Mouse (Mus musculus) liver, embryonic 12.5 days (tissue): ENCODE measurements around the gene A630095N17Rik. TPM values are rescaled to one million over a fixed set of nuclear protein-coding genes. Genes with fewer than 3 reads are reported as not detected.
"Not testable (repeated sequence)": the region's sequence is repeated elsewhere in the genome, so short reads cannot be mapped to it uniquely, and the experiment has no call there.

Experiments used
- ATAC-seq: fragments of 200-750 bp; cut with Nextera tagmentation; 2 replicates; pipeline ENCODE4 v1.8.0; 2017; ENCODE audit warnings: moderate number of reproducible peaks, mild to moderate bottlenecking, moderate library complexity
- H3K27ac ChIP-seq: fragments of 300-500 bp; sonication (generic); 2 replicates; pipeline ENCODE4 v1.5.1; 2016; ENCODE audit warnings: mild to moderate bottlenecking
- H3K27me3 ChIP-seq: fragments of 300-500 bp; sonication (generic); replicated peaks from 2 replicates; pipeline ENCODE4 v1.6.1; 2016; ENCODE audit warnings: mild to moderate bottlenecking, moderate library complexity
- H3K36me3 ChIP-seq: fragments of 300-500 bp; sonication (generic); 2 replicates; pipeline ENCODE4 v1.6.1; 2016; ENCODE audit warnings: mild to moderate bottlenecking, moderate library complexity
- H3K4me1 ChIP-seq: fragments of 300-500 bp; sonication (generic); 2 replicates; pipeline ENCODE4 v1.6.1; 2016
- H3K4me2 ChIP-seq: fragments of 300-500 bp; sonication (generic); 2 replicates; pipeline ENCODE4 v1.6.1; 2016; ENCODE audit warnings: mild to moderate bottlenecking, moderate library complexity
- H3K4me3 ChIP-seq: fragments of 300-500 bp; sonication (generic); 2 replicates; pipeline ENCODE4 v1.5.1; 2016; ENCODE audit warnings: mild to moderate bottlenecking, moderate library complexity
- H3K9ac ChIP-seq: fragments of 300-500 bp; sonication (generic); 2 replicates; pipeline ENCODE4 v1.6.1; 2016; ENCODE audit warnings: mild to moderate bottlenecking, moderate library complexity
- H3K9me3 ChIP-seq: fragments of 300-500 bp; sonication (generic); replicated peaks from 2 replicates; pipeline ENCODE4 v1.6.1; 2016; ENCODE audit warnings: mild to moderate bottlenecking, moderate library complexity
- WGBS: fragments of 180-500 bp; shearing (Covaris S2); methylation state at CpG from one replicate; pipeline ENCODE4 v1.1.7; 2016; ENCODE audit not compliant: insufficient replicate concordance; 5-methylcytosine and 5-hydroxymethylcytosine counted together
- polyA plus RNA-seq: library from polyadenylated mRNA; unstranded; fragments of >200 nt; fragmentation: Nextera tagmentation; extraction: Ambion mirVana; gene quantifications from 2 replicates; pipeline ENCODE4 v1.2.1, GENCODE M21; 2016

A630095N17Rik gene
- polyA plus RNA-seq, 1 experiment from 2014 or later, result not detected

DNA sequence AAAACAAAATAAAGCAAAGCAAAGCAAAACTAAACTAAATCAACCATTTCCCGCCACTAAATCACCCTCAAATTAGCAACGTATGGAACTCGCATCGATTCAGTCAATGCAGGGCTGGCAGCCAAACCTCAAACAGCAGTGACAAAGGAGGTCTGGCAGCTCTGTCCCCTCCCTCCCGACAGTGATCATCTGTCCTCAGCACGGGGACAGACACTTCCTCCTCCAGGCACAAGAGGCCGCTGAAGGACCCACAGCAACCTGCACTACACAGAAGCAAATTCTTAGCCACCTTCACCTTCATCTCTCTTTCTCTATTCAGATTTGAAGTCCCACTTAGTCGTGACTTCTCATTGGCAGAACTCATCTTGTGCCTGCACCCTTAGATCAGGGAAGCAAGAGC, 2.7 kb upstream of the A630095N17Rik start:
- Histone ChIP-seq H3K4me2 (peak overlapping the region; percentile 87), H3K9ac (peak overlapping the region; percentile 13; the same call in 1 of the 2 replicates), H3K27ac (peak overlapping the region; percentile 98), H3K9me3 (no peaks in the 10 kb centered on the region), H3K4me1 (peaks cover 79% of the 10 kb centered on the region), H3K36me3 (peaks cover 11% of the 10 kb centered on the region), H3K27me3 (no peaks in the 10 kb centered on the region), H3K4me3 (no peak overlapping the region)
- WGBS, result 1% methylated on average over 8 of the region's 8 CpGs
- ATAC-seq, result no peak

DNA sequence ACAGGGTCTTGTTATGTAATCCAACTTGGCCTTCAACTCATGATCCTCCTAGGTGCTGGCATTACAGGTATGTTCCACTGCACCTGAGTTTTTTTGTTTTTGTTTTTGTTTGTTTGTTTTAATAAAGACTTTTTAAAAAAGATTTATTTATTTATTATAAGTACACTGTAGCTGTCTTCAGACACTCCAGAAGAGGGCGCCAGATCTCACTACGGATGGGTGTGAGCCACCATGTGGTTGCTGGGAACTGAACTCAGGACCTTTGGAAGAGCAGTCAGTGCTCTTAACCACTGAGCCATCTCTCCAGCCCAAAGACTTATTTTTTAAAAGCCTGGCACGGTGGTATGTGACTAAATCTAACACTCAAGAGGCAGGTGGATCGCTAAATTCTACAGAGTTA, 587 bp upstream of the A630095N17Rik start:
- peaks cover 75% of the 10 kb centered on the region for H3K4me1 ChIP-seq
- not testable (repeated sequence) for H3K27me3 ChIP-seq, H3K36me3 ChIP-seq, H3K9ac ChIP-seq, H3K4me2 ChIP-seq, H3K9me3 ChIP-seq, H3K27ac ChIP-seq, H3K4me3 ChIP-seq, ATAC-seq
- WGBS, result 60% methylated on average over 4 of the region's 4 CpGs

GRCm38 (mm10) chr1:75231224-75231623, 678 bp downstream of the A630095N17Rik start:
- 0 out of 2 replicates have a peak overlapping the region, but pooled peaks have one; percentile 17 for H3K9ac ChIP-seq
- H3K4me3 ChIP-seq, result no peak overlapping the region
- H3K4me1 ChIP-seq, result peaks cover 77% of the 10 kb centered on the region
- no peak for ATAC-seq
- no peaks in the 10 kb centered on the region for H3K36me3 ChIP-seq
- WGBS, result 62% methylated on average over 4 of the region's 4 CpGs
- peak overlapping the region; percentile 43 for H3K27ac ChIP-seq
- no peak overlapping the region for H3K4me2 ChIP-seq
- H3K27me3 ChIP-seq, result no peaks in the 10 kb centered on the region
- H3K9me3 ChIP-seq, result no peaks in the 10 kb centered on the region

GRCm38 (mm10) chr1:75230335-75230994, 1.4 kb downstream of the A630095N17Rik start:
- Histone ChIP-seq H3K4me2 (peak overlapping the region; percentile 12; the same call in 1 of the 2 replicates), H3K36me3 (no peaks in the 10 kb centered on the region), H3K27me3 (no peaks in the 10 kb centered on the region), H3K27ac (peak overlapping the region; percentile 87; the same call in 1 of the 2 replicates), H3K9me3 (no peaks in the 10 kb centered on the region), H3K9ac (0 out of 2 replicates have a peak overlapping the region, but pooled peaks have one; percentile 37), H3K4me1 (peaks cover 77% of the 10 kb centered on the region), H3K4me3 (no peak overlapping the region)
- 50% methylated on average over 7 of the region's 7 CpGs for WGBS
- ATAC-seq, result peak; percentile 53

DNA sequence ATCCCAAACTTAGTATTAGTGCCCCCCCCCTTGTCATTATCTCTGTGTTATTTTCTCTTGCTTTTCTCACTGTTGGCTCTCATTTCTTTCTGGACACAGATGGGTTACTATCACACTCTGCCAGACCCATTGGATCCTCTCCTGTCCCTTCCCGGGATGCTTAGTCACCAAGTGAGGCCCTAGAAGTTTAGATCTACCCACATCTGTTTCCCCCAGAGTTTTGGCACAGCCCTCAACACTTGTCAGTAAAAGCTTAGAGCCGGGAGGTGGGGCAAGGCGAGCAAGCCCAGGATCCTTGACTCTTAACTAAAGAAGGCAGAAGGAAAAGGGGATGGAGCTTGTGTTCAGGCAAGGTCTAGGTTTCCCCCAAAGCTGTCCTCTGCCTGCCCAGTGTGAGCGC, 2.7 kb downstream of the A630095N17Rik start:
- peak overlapping the region; percentile 44 for H3K4me2 ChIP-seq
- no peak overlapping the region for H3K4me3 ChIP-seq
- no peaks in the 10 kb centered on the region for H3K27me3 ChIP-seq
- H3K9me3 ChIP-seq, result no peaks in the 10 kb centered on the region
- WGBS, result 33% methylated on average over 4 of the region's 4 CpGs
- H3K36me3 ChIP-seq, result no peaks in the 10 kb centered on the region
- H3K4me1 ChIP-seq, result peaks cover 76% of the 10 kb centered on the region
- peak overlapping the region; percentile 34; the same call in 1 of the 2 replicates for H3K9ac ChIP-seq
- H3K27ac ChIP-seq, result peak overlapping the region; percentile 87
- peak; percentile 86 for ATAC-seq

- H3K9me3 ChIP-seq, result no peaks in the 10 kb centered on the region
- H3K4me3 ChIP-seq, result no peak overlapping the region
- H3K4me2 ChIP-seq, result no peak overlapping the region
- ATAC-seq, result no peak
- H3K9ac ChIP-seq, result no peak overlapping the region
- WGBS, result 88% methylated on average over 1 of the region's 1 CpGs
- peaks cover 75% of the 10 kb centered on the region for H3K4me1 ChIP-seq
- H3K27ac ChIP-seq, result no peak overlapping the region
- H3K36me3 ChIP-seq, result no peaks in the 10 kb centered on the region
- no peaks in the 10 kb centered on the region for H3K27me3 ChIP-seq
Measured at GRCm38 (mm10) chr1:75227653-75228052, 4.2 kb downstream of the A630095N17Rik start.

GRCm38 (mm10) chr1:75226138-75226537, 5.8 kb downstream of the A630095N17Rik start:
- H3K27me3 ChIP-seq, result peaks cover 7% of the 10 kb centered on the region
- H3K36me3 ChIP-seq, result no peaks in the 10 kb centered on the region
- H3K4me1 ChIP-seq, result peaks cover 69% of the 10 kb centered on the region
- H3K4me2 ChIP-seq, result no peak overlapping the region
- no peak overlapping the region for H3K27ac ChIP-seq
- H3K9me3 ChIP-seq, result no peaks in the 10 kb centered on the region
- H3K9ac ChIP-seq, result no peak overlapping the region
- no peak for ATAC-seq
- 38% methylated on average over 2 of the region's 2 CpGs for WGBS
- H3K4me3 ChIP-seq, result no peak overlapping the region

DNA sequence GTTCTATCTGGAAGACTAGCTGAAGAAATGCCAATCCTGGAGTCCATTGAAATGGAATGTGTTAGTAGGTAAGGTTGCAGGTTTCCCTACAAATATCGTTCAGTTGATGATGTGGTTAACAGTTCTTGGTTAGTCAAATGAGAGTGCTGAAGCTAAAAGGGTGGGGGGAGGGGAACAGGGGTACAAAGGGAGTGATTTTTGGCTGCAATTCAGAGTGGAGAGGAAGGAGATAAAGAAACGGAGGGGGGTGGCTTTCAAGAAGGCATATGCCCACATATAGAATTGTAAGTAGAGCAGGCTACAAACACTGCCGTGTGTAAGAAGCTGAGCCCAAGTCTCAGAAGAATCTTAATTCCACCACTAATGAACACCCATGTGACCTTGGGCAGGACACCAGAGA, 6.4 kb downstream of the A630095N17Rik start:
- Histone ChIP-seq H3K27me3 (peaks cover 14% of the 10 kb centered on the region), H3K4me1 (peaks cover 63% of the 10 kb centered on the region), H3K27ac (no peak overlapping the region), H3K36me3 (no peaks in the 10 kb centered on the region), H3K9ac (no peak overlapping the region), H3K4me3 (no peak overlapping the region), H3K4me2 (no peak overlapping the region), H3K9me3 (no peaks in the 10 kb centered on the region)
- no peak for ATAC-seq
- whole genome bisulfite sequencing, result 43% methylated on average over 3 of the region's 3 CpGs

DNA sequence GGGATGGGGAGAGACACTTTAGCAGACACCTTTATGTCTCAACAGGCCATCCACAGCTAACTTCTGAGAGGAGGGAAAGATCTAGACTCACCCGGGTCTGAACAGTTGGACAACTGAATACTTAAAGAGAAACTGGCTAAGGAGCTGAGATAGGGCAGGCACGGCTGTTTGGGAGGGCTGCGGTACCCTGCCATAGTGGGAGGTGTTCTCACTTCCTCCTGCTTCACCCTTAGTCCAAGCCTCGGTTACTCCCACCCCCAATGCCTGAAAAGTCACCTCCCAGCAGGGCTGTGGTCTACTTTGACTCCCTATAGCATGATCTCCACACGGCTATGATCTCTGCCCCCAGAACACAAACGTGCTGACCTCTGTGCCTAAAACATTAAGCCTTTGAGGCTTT, 8.4 kb downstream of the A630095N17Rik start:
- ATAC-seq, result no peak
- Histone ChIP-seq H3K4me3 (no peak overlapping the region), H3K4me2 (no peak overlapping the region), H3K4me1 (peaks cover 53% of the 10 kb centered on the region), H3K27me3 (peaks cover 24% of the 10 kb centered on the region), H3K36me3 (no peaks in the 10 kb centered on the region), H3K9ac (no peak overlapping the region), H3K9me3 (no peaks in the 10 kb centered on the region), H3K27ac (no peak overlapping the region)
- WGBS, result 26% methylated on average over 6 of the region's 6 CpGs

DNA sequence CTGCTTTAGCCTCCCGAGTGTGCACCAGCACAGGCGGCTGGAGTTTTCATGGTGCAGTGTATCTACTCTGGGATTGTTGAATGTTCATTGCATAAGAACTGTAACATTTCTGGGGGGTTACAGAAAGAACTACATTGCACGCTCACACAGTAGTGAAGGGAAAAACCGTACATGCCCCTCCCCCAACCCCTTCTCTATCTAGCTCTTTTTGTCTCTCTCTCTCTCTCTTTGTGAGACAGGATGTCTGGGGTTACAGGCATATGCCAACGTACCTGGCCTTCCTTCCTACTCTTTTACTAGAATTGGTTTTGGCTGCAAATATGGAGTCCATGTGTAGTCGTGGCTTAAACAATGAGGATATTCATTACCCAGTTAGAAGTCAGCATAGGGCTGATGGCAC, 9.0 kb downstream of the A630095N17Rik start:
- 71% methylated on average over 6 of the region's 6 CpGs for WGBS
- H3K4me3 ChIP-seq, result no peak overlapping the region
- peaks cover 50% of the 10 kb centered on the region for H3K4me1 ChIP-seq
- no peaks in the 10 kb centered on the region for H3K36me3 ChIP-seq
- peaks cover 24% of the 10 kb centered on the region for H3K27me3 ChIP-seq
- H3K9me3 ChIP-seq, result no peaks in the 10 kb centered on the region
- ATAC-seq, result no peak
- H3K27ac ChIP-seq, result no peak overlapping the region
- H3K9ac ChIP-seq, result no peak overlapping the region
- H3K4me2 ChIP-seq, result no peak overlapping the region

DNA sequence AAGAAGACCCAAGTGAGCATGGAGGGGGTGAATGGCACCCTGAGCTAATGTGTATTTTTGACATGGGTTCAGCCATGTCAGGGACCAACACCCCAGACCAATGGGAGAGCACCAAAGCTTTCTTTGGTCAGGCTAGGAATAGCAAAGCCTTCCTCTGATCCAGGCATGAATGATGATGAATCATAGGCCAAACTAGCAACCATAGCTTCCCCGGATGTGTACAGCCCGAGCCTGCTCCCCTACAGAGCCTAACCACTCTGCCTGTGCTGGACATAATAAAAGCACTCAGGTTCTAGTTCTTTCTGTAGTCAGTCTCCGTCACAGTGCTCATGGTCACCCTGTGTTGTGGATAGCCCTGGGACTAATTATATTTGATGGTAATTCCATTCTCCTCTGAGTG, 10.4 kb downstream of the A630095N17Rik start:
- Histone ChIP-seq H3K27ac (no peak overlapping the region), H3K9me3 (no peaks in the 10 kb centered on the region), H3K4me2 (no peak overlapping the region), H3K4me3 (no peak overlapping the region), H3K4me1 (peaks cover 54% of the 10 kb centered on the region), H3K36me3 (peaks cover 10% of the 10 kb centered on the region), H3K27me3 (peaks cover 24% of the 10 kb centered on the region), H3K9ac (no peak overlapping the region)
- no peak for ATAC-seq
- WGBS, result 68% methylated on average over 3 of the region's 3 CpGs

DNA sequence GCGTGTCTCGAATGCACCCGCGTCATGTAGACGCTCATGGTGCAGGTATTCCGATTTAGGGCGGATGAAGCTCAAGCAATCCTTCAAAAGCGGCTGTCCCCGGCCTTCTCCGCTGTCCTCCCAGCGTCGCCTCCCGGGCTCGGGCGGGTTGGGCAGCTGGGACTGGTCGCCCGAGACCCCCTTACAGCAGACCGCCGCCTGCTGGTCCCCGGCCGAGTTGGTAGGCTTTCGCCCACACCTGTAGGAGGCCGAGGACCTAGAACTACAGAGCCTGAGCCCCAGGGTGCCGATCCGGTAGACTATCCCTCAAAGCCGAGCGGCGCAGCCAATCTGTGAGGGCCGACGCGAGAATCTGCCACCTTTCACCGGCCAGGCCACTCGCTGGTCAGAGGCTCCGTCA, 12.4 kb downstream of the A630095N17Rik start, which contains the start of gene Tuba4a:
TSS of gene Tuba4a (minus strand) at position 335 of the 400 bp plus-strand sequence.
- peak; percentile 11 for ATAC-seq
- peak within 1 kb of the TSS; percentile 95 for H3K27ac ChIP-seq
- peak within 1 kb of the TSS; percentile 95 for H3K4me2 ChIP-seq
- WGBS, result 4% methylated on average over 34 of the region's 34 CpGs
- H3K4me1 ChIP-seq, result peaks cover 55% of the 10 kb centered on the region
- H3K36me3 ChIP-seq, result peaks cover 30% of the 10 kb centered on the region
- H3K9me3 ChIP-seq, result no peaks in the 10 kb centered on the region
- H3K4me3 ChIP-seq, result peak within 1 kb of the TSS; percentile 89
- H3K27me3 ChIP-seq, result peaks cover 24% of the 10 kb centered on the region
- H3K9ac ChIP-seq, result peak within 1 kb of the TSS; percentile 93
